Mouse (Mus musculus) lung, adult 2 months (tissue): Measurements from ENCODE around the gene Pakap. TPM values are rescaled to one million over a fixed set of nuclear protein-coding genes. Genes with fewer than 3 reads are reported as not detected.

ENCODE experiments used
- DNase-seq: peaks from one replicate; pipeline ENCODE4 v3.0.0; 2022
- H3K4me1 ChIP-seq: fragments of 200-500 bp; 2 replicates; pipeline ENCODE4 v1.6.1; 2011; ENCODE audit warnings: low read length; ENCODE audit not compliant: control insufficient read depth, insufficient read depth
- H3K4me3 ChIP-seq: fragments of 200-500 bp; replicated peaks from 2 replicates; pipeline ENCODE3; 2011; ENCODE audit warnings: low read depth, mild to moderate bottlenecking, control low read depth, low read length; ENCODE audit errors: extremely low read depth
- CTCF ChIP-seq: fragments of 200-500 bp; IDR thresholded peaks from 2 replicates; pipeline ENCODE4 v1.5.1; 2011; ENCODE audit warnings: mild to moderate bottlenecking, low read length, control low read depth; ENCODE audit not compliant: insufficient read depth
- POLR2A ChIP-seq: fragments of 200-500 bp; IDR thresholded peaks from 2 replicates; pipeline ENCODE4 v1.6.1; 2011; ENCODE audit warnings: low read depth, mild to moderate bottlenecking, control low read depth, low read length, borderline replicate concordance; ENCODE audit errors: extremely low read depth
- WGBS: fragments of 180-500 bp; shearing (Covaris S2); methylation state at CpG from one replicate; pipeline ENCODE4 v1.1.7; 2018; 5-methylcytosine and 5-hydroxymethylcytosine counted together
- polyA plus RNA-seq: library from polyadenylated mRNA; depleted of rRNA; stranded (reverse); fragments of >200 nt; gene quantifications from 2 replicates; pipeline ENCODE4 v1.2.3, GENCODE M21; 2012

Gene Pakap
- polyA plus RNA-seq, 1 experiment = 2.7 TPM

- peaks cover 30% of the 10 kb centered on the region for H3K4me1 ChIP-seq
- 55% methylated on average over 9 of the region's 9 CpGs for WGBS
These were observed 229.7 kb downstream of the Pakap start for GRCm38 (mm10) chr4:57797548-57798285.

DNA sequence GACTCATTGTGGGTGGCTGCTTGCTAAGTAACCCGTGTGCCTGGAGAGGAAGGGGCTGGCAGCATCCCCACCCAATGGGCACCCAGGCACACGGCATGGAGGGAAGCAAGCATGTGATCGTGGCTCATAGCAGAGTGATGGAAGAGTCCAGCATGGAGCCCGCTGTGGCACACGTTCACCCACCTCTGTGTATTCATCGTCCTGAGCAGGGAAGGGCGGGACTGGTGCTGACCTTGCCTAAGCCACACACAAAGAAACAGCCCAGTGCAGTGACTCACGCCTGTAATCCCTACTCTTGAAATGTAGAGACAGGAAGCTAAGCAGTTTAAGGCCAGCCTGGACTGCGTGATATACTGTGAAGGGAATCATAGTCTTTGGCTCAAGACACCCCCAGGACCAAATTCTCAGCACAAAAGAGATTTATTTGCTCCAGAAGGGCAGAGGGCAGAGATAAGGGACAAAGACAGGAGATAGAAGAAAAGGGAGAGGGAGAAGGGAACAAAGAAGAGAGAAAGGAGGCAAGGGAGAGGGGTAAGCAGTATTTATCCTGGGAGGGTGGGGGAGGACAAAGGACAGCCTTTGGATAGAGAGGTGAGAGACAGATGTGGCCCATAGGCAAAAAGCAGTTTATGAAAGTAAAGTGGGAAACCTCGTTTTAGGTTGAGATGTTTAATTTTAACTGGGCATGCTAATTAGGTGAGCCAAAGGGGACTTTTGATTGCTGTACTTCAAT is 230.5 kb downstream of the Pakap start:
- no peak for DNase-seq
- TF ChIP-seq POLR2A = no peak
- no peak for TF ChIP-seq CTCF
- 16% methylated on average over 10 of the region's 10 CpGs for WGBS
- Histone ChIP-seq H3K4me3 (no peak overlapping the region), H3K4me1 (peaks cover 26% of the 10 kb centered on the region)

More at GRCm38 (mm10) chr4:57797548-57798285, 229.7 kb downstream of the Pakap start:
- TF ChIP-seq CTCF = no peak
- no peak for TF ChIP-seq POLR2A
- DNase-seq = no peak
- H3K4me3 ChIP-seq = no peak overlapping the region

DNA sequence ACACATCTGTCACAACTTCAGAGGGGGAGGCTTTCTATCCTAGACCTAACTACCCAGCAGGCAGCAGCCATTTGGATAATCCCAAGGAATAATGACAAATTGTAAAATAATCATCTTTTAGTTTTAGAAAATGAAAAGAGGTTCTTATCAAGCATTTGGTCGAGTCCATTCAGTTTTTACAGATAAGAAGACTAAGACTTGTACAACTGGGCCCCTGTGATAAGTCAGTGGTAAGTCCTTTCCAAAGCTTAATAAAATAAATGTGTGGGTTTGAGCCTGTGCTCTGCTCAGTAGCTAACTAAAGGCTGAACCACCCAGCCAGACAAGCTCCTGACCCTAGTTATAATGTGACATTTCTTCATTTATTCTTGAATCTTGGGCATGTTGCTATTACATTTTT is 231.3 kb downstream of the Pakap start:
- Histone ChIP-seq H3K4me3 (no peak overlapping the region), H3K4me1 (peaks cover 23% of the 10 kb centered on the region)
- no peak for DNase-seq
- WGBS = 36% methylated on average over 1 of the region's 1 CpGs
- TF ChIP-seq POLR2A = no peak
- no peak for TF ChIP-seq CTCF

GRCm38 (mm10) chr4:57801239-57801638 is 233.3 kb downstream of the Pakap start:
- TF ChIP-seq POLR2A (no peak), CTCF (no peak)
- DNase-seq = no peak
- no peak overlapping the region for H3K4me3 ChIP-seq
- 35% methylated on average over 7 of the region's 7 CpGs for WGBS
- peaks cover 26% of the 10 kb centered on the region for H3K4me1 ChIP-seq

DNA sequence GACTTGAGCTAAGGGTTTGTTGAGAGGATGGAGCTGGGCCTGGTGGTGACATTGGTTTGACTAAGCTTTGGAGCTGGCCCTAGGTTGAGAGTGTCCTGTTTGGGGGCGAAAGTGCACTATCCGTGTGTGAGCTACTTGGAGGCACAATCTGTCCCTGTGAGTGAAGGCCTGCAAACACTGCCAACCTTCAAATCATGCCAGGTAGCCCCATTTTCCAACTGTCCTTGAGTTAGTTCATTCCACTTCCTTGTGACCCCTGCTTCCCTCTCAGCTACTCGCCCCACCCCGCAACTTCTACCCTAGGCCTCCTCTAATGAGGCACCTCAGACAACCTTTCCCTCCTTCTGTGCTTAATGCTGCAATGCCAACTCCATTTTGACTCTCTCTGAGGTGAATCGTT is 234.0 kb downstream of the Pakap start:
- H3K4me1 ChIP-seq = peaks cover 25% of the 10 kb centered on the region
- DNase-seq = no peak
- WGBS = 84% methylated on average over 5 of the region's 5 CpGs
- H3K4me3 ChIP-seq = no peak overlapping the region
- TF ChIP-seq CTCF (no peak), POLR2A (no peak)

DNA sequence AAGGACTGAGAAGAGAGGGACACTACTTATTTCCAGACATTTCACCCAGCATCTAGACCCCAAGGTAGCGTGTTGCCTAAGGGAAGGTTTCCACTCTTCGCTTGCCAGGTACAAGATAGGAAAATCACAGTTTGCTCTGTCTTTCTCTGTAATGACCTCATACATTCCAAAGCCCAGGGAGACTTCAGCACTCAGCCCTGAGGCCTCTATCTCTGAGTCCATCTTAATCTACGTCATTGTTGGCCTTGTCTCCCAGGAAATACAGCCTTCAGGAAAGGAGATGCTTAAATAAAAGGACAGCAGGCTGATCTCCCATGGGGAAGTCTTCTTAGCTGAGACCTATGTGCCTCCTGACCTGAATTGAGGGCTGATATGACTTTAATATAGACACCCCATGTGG is 234.4 kb downstream of the Pakap start:
- WGBS = 55% methylated on average over 3 of the region's 3 CpGs
- no peak for DNase-seq
- Histone ChIP-seq H3K4me1 (peaks cover 23% of the 10 kb centered on the region), H3K4me3 (no peak overlapping the region)
- TF ChIP-seq POLR2A (no peak), CTCF (no peak)

GRCm38 (mm10) chr4:57804902-57805301 is 236.9 kb downstream of the Pakap start:
- 47% methylated on average over 6 of the region's 6 CpGs for WGBS
- no peak for DNase-seq
- no peak for TF ChIP-seq POLR2A
- Histone ChIP-seq H3K4me1 (peaks cover 14% of the 10 kb centered on the region), H3K4me3 (no peak overlapping the region)

- H3K4me3 ChIP-seq = no peak overlapping the region
- H3K4me1 ChIP-seq = peaks cover 13% of the 10 kb centered on the region
- 42% methylated on average over 4 of the region's 4 CpGs for WGBS
- DNase-seq = no peak
- TF ChIP-seq POLR2A = no peak
- no peak for TF ChIP-seq CTCF
These were observed 241.5 kb downstream of the Pakap start for GRCm38 (mm10) chr4:57809449-57809848.

DNA sequence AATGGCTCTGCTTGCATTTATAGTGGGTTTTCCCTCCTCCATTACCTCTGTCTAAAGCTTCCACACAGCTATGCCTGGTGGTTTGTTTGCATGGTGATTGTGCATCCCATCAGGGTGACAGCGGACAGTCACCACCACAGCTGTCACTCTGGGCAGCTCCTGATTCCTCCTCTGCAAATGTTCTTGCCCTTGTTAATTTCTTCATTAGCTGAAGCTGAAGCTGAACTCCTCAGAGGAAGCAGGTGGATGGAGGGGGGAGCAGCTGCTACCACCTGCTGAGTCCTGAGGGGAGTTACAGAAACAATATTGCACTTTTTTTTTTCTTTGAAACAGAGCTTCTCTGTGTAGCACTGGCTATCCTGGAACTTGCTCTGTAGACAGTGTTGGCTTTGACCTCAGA is 244.1 kb downstream of the Pakap start:
- WGBS = 97% methylated on average over 1 of the region's 1 CpGs
- no peak for TF ChIP-seq CTCF
- no peak for TF ChIP-seq POLR2A
- DNase-seq = no peak
- Histone ChIP-seq H3K4me1 (peaks cover 6% of the 10 kb centered on the region; the same call in 1 of the 2 replicates), H3K4me3 (no peak overlapping the region)
